Mouse (Mus musculus): Measurements from ENCODE around the gene Ece1.

GRCm38 (mm10) chr4:137921510-137921909 is 59.5 kb downstream of the Ece1 start:
- no peak for TF ChIP-seq CHD2 (IDR thresholded peaks at IDR 0.05; ENCODE audit: low read depth, low read length)
- no peak for TF ChIP-seq ZNF384 (IDR thresholded peaks at IDR 0.05; ENCODE audit: low read depth, low read length)
- TF ChIP-seq MAFK (IDR thresholded peaks at IDR 0.05; ENCODE audit: insufficient read depth, low read depth, low read length), result no peak
- TF ChIP-seq ZC3H11A (IDR thresholded peaks at IDR 0.05; ENCODE audit: borderline replicate concordance, low read depth, low read length), result no peak
